Mouse (Mus musculus) neural tube, embryonic 12.5 days (tissue): Measurements from ENCODE around the gene Krt1. TPM values are rescaled to one million over a fixed set of nuclear protein-coding genes. Genes with fewer than 3 reads are reported as not detected.

ENCODE experiments used
- ATAC-seq: fragments of 200-750 bp; cut with Nextera tagmentation; 2 replicates; pipeline ENCODE4 v1.8.0; 2017; ENCODE audit warnings: low read depth, mild to moderate bottlenecking, moderate TSS enrichment, moderate library complexity; ENCODE audit not compliant: low FRiP score
- H3K27ac ChIP-seq: fragments of 300-500 bp; sonication (generic); 2 replicates; pipeline ENCODE4 v1.5.1; 2016
- H3K27me3 ChIP-seq: fragments of 300-500 bp; sonication (generic); replicated peaks from 2 replicates; pipeline ENCODE4 v1.6.1; 2016; ENCODE audit warnings: mild to moderate bottlenecking
- H3K36me3 ChIP-seq: fragments of 300-500 bp; sonication (generic); 2 replicates; pipeline ENCODE4 v1.6.1; 2016; ENCODE audit warnings: mild to moderate bottlenecking
- H3K4me1 ChIP-seq: fragments of 300-500 bp; sonication (generic); 2 replicates; pipeline ENCODE4 v1.6.1; 2016
- H3K4me2 ChIP-seq: fragments of 300-500 bp; sonication (generic); replicated peaks from 2 replicates; pipeline ENCODE4 v1.6.1; 2016; ENCODE audit warnings: mild to moderate bottlenecking
- H3K4me3 ChIP-seq: fragments of 300-500 bp; sonication (generic); 2 replicates; pipeline ENCODE4 v1.5.1; 2016
- H3K9ac ChIP-seq: fragments of 300-500 bp; sonication (generic); 2 replicates; pipeline ENCODE4 v1.6.1; 2016; ENCODE audit warnings: mild to moderate bottlenecking
- H3K9me3 ChIP-seq: fragments of 300-500 bp; sonication (generic); 2 replicates; pipeline ENCODE4 v1.6.1; 2016; ENCODE audit warnings: mild to moderate bottlenecking
- WGBS: fragments of 180-500 bp; shearing (Covaris S2); methylation state at CpG from one replicate; pipeline ENCODE4 v1.1.7; 2016; 5-methylcytosine and 5-hydroxymethylcytosine counted together
- microRNA-seq: library from miRNA; unstranded; fragments of <30 nt; microRNA quantifications from one replicate; pipeline ENCODE4, GENCODE M21; 2017
- polyA plus RNA-seq: library from polyadenylated mRNA; unstranded; fragments of >200 nt; fragmentation: Nextera tagmentation; extraction: Ambion mirVana; gene quantifications from 2 replicates; pipeline ENCODE4 v1.2.1, GENCODE M21; 2016

Gene Krt1
- polyA plus RNA-seq, 1 experiment from 2014 or later, result 1.6 TPM

- Histone ChIP-seq H3K9ac (no peak within 1 kb of the TSS), H3K27me3 (no peaks in the 10 kb centered on the region), H3K27ac (no peak within 1 kb of the TSS), H3K36me3 (no peaks in the 10 kb centered on the region), H3K4me1 (peaks cover 3% of the 10 kb centered on the region; the same call in 1 of the 2 replicates), H3K4me3 (no peak within 1 kb of the TSS), H3K4me2 (no peak within 1 kb of the TSS), H3K9me3 (no peaks in the 10 kb centered on the region)
- ATAC-seq, result no peak
- 72% methylated on average over 6 of the region's 6 CpGs for WGBS
These were observed 48.2 kb downstream of the Krt1 start, which contains the start of gene Krt73 for GRCm38 (mm10) chr15:101802296-101802835. TSS of gene Krt73 (minus strand) at chr15:101802346.

Small RNA genes lying within 50 kb of the gene (microRNA-seq; reads per million reads assigned to microRNA genes)
- not detected for gene Gm44356

Other genes starting within 250 kb of the Krt1 start
- not detected in 2 replicates for gene Gm5414, start 222.6 kb downstream of the Krt1 start, polyA plus RNA-seq
- not detected in 2 replicates for gene Gm5478, start 203.4 kb downstream of the Krt1 start, polyA plus RNA-seq
- not detected in 2 replicates for gene Krt6b, start 170.5 kb downstream of the Krt1 start, polyA plus RNA-seq
- gene Krt6a, start 156.5 kb downstream of the Krt1 start, polyA plus RNA-seq, result 0.08 TPM in 1 of 2 replicates, not detected in the other
- gene Krt5, start 137.9 kb downstream of the Krt1 start, polyA plus RNA-seq, result 12.9 and 13.7 TPM in 2 replicates
- not detected in 2 replicates for gene Krt71, start 107.7 kb downstream of the Krt1 start, polyA plus RNA-seq
- gene Krt72, start 64.3 kb downstream of the Krt1 start, polyA plus RNA-seq, result not detected in 2 replicates
- 0.27 and 0.34 TPM in 2 replicates for gene Krt73, start 48.4 kb downstream of the Krt1 start, polyA plus RNA-seq
- gene Krt2, start 32.6 kb downstream of the Krt1 start, polyA plus RNA-seq, result not detected in 2 replicates
- gene Krt77, start 18.9 kb upstream of the Krt1 start, polyA plus RNA-seq, result not detected in 2 replicates
- gene Krt76, start 42.1 kb upstream of the Krt1 start, polyA plus RNA-seq, result not detected in 2 replicates
- not detected in 2 replicates for gene Krt4, start 73.9 kb upstream of the Krt1 start, polyA plus RNA-seq
- gene Krt79, start 89.5 kb upstream of the Krt1 start, polyA plus RNA-seq, result 0.18 TPM in 1 of 2 replicates, not detected in the other
- 0.05 TPM in 1 of 2 replicates, not detected in the other for gene Krt78, start 103.5 kb upstream of the Krt1 start, polyA plus RNA-seq
- 5.4 and 6.8 TPM in 2 replicates for gene Krt8, start 153.7 kb upstream of the Krt1 start, polyA plus RNA-seq
- gene Krt18, start 177.4 kb upstream of the Krt1 start, polyA plus RNA-seq, result 4.1 and 4.2 TPM in 2 replicates
- 89.2 and 92.3 TPM in 2 replicates for gene Eif4b, start 223.0 kb upstream of the Krt1 start, polyA plus RNA-seq
- gene Tns2, start 249.6 kb upstream of the Krt1 start, polyA plus RNA-seq, result 13.0 and 13.5 TPM in 2 replicates